Mouse (Mus musculus) gastrocnemius, postnatal 25 days (tissue): ENCODE data around the gene Hnf1b. TPM values are rescaled to one million over a fixed set of nuclear protein-coding genes. Genes with fewer than 3 reads are reported as not detected.

ENCODE experiments used
- DNase-seq: peaks from one replicate; pipeline ENCODE4 v3.0.0; 2022
- long read RNA-seq, 2 experiments: library from polyadenylated mRNA; stranded (forward); transcript quantifications; one replicate each; pipeline ENCODE4 v2.0.0; 2021
- total RNA-seq, 2 experiments: library from RNA; stranded (reverse); gene quantifications; 1 replicate in 1 of 2; 2 replicates in 1 of 2; pipeline ENCODE4 v1.2.3; 2021

Gene Hnf1b
- not detected for total RNA-seq
- long read RNA-seq, experiment 1, result 0 reads
- long read RNA-seq, experiment 2, result 0 reads

DNA sequence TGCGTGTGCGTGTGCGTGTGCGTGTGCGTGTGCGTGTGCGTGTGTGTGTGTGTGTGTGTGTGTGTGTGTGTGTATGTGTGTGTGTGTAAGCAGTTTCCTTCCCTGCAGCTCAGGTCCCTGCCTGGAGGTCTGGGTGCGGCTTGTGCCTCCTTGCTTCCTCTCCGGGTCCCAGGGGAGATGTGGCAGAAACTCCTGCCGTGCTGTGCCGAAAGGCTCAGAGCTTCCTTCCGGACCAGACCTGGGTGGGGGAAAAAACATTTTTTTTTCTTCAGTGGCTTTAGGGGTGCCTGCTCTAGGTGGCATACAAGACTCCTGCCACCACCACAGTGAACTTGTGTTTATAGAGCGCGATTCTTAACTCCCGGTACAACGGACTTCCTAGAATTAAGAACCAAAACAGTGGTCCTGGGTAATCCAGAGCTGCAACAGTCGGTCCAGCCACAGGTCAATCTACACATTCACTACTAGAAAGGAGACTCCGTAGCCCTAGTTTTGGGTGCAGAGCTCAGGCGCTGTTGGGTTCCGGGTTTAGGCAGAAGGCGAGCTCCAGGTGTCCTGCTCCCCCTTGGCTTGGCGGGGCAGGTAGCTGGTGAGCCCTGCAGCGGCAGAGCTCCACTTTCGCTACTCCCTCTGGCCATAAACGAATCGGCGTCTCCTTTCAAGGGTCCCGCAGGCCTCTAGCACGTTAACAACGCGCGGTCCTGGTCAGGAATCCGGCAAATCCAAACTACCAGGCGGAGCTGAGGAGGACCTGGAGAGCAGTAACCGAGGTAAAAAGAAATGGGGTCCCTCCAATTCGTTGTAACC is at the start of gene Hnf1b:
Hnf1b (plus strand) TSS at position 535 of the 807 bp plus-strand sequence.
- no peak for DNase-seq

- DNase-seq, result no peak
These were observed 47.7 kb upstream of the Hnf1b start for GRCm38 (mm10) chr11:83802166-83802565.

- no peak for DNase-seq
These were observed 47.3 kb upstream of the Hnf1b start for GRCm38 (mm10) chr11:83802581-83802980.

- no peak for DNase-seq
These were observed 39.4 kb upstream of the Hnf1b start for GRCm38 (mm10) chr11:83810441-83810840.

- no peak for DNase-seq
These were observed 34.7 kb upstream of the Hnf1b start for GRCm38 (mm10) chr11:83815191-83815590.

- DNase-seq, result no peak
These were observed 34.2 kb upstream of the Hnf1b start for GRCm38 (mm10) chr11:83815628-83816027.

DNA sequence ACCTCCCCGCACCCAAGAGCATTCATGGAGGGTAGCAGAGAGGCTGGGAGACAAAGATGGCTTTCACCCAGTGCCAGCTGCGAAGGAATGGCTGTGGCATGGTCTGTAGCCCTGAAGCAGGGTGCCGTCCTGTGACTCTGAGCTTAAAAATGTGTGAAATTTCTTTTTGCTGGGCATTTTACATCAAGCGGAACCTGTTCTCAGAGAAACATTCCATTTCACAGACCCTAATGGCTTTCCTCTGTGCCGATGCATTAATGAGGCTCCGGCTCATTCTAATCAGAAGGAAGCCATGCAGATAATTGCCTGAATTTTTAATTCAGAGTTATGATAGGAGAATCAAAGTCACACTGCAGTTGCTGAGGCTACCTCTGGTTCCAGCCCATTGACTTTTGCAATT is 32.8 kb upstream of the Hnf1b start:
- DNase-seq, result no peak

- DNase-seq, result no peak
These were observed 31.9 kb upstream of the Hnf1b start for GRCm38 (mm10) chr11:83817994-83818393.

DNA sequence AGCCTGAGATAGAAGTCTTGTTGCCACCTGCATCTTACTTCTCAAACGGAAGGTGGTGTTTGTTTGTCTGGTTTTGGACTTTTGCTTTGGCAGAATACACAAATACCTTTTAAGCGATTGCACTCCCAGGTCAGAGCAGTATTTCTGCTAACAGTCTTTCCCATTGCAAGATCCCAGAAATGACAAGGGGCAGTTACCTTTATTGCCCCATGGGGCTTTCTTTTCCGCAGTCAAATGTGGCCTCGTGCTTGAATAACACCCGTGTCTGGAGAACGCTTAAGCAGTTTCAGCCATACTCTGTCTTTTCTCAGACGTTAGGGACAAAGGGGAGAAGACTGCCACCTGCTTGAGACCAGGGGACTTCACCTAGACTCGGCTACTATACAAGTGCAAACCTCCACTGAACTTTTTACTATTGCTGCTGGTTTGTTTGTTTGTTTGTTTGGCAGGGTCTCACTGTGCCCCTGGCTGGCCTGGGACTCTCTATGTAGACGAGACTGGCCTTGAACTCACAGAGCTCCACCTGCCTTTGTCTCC is 31.2 kb upstream of the Hnf1b start:
- DNase-seq, result no peak

- DNase-seq, result no peak
These were observed 29.9 kb upstream of the Hnf1b start for GRCm38 (mm10) chr11:83819806-83820483.

DNA sequence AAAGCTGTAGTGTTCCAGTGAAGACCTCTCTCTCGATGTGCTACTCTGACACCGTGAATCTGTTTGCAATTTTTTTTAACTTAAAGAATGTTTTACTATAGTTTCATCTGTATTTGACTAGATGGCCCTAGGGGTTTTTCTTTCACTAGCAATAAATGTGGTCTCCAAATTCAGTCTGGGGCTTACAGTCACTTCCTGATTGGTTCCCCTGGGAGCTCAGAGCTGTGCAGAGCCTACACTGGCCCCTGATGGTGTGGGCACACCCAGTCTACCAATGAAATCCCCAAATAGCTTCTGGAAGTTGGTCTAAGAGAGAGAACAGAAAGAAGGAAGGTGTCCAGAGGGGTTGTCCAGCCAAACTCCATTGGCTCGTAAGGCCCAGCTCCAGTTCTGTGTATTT is 23.7 kb upstream of the Hnf1b start:
- DNase-seq, result no peak

GRCm38 (mm10) chr11:83828553-83829142 is 21.2 kb upstream of the Hnf1b start:
- no peak for DNase-seq

DNA sequence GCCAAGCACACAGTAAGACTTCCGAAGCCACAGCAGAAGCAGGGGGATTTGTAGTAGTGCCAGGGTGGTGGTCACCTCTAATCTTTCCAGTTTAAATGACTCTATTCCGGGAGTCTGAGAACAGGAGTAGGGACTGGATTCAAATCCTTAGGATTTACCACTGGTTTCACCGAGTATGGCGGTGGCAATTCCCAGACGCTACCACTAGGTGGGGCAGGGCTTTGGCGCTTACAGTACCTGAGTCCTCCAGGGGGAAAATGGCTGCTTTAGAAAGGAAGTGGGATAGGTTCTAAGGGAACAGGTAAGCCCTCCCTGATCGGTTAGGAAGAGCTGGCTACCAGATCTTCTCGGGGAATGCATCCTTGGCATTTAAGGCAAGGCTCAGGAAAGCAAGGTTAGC is 17.5 kb upstream of the Hnf1b start:
- no peak for DNase-seq

DNA sequence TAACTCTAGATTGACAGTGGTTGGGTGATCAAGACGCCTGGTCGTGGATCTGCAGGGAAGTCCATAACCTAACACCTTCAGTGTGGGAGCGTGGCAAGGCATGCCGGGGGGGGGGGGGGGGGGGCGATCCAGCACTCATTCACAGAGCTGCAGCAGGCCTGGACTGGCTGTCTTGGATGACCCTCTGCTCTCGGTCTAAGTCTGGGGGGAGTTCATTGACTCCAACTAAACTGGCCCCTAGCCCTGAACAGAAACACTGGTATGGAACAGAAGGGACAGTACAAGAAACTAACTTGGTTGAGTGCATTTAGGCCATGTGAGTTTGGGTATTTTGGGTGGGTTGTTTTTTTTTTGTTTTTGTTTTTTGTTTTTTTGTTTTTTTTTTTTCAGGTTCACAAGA is 16.3 kb upstream of the Hnf1b start:
- DNase-seq, result no peak

DNA sequence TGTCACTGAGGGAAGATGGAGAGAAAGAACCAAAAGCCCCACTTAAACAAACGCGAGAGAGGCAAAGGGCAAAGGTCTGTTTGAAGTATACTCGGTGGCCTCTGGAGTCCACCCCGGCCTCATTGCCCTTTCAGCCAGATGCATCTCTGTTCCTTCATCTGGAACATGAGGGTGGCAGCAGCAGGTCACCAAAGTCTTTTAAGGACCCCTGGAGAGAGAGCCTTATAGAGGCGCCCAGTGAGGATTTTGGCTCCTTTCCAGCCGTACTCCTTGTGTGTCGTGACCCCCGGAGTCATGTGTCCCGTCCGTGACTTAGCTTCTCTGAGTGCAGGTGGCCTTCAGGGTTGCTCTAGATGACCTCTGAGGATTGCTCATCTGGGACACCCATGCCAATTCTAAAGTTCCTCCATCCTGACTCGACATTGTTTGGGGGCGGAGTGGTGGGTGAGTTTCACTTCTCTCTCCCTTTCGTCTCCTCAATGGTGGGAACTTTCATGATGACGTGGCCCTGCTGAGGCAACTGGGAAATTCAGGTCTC is 15.8 kb upstream of the Hnf1b start:
- DNase-seq, result no peak

DNA sequence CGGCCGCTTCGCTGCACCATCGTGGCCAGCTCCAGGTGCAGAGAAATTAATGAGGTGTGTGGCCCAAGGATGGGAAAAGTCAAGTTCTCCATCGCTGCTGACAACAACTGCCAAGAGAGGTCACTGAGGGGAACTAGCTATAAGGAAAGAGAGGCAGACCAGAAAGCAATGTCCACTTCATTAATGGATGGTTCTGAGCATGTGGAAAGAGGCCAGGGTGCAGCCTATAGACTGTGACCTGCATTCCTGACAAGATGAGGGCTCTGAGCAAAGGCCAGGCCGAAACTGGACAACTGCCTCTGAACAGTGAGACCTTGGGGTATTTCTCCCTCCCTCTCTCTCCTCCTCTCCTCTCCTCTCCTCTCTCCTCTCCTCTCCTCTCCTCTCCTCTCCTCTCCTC is 10.4 kb upstream of the Hnf1b start:
- no peak for DNase-seq

DNA sequence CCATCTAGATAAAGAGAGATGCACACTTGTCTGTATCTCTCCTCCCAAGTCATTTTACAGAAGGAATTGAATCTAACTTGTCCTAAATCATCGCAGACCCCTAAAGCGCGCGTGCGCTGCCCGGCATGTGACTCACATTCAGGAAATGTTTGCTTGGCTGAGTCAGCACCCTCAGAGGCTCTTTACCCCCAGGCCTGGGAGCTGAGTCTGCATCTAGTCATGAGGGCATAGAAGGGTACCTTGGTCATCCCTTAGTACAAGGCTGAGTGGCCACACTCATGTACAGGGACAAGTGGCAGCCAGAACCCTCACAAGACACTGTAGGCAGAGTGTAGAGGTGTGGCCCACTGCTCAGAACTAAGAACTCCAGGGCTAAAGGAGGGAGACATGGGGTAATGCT is 6.3 kb upstream of the Hnf1b start:
- DNase-seq, result no peak

DNA sequence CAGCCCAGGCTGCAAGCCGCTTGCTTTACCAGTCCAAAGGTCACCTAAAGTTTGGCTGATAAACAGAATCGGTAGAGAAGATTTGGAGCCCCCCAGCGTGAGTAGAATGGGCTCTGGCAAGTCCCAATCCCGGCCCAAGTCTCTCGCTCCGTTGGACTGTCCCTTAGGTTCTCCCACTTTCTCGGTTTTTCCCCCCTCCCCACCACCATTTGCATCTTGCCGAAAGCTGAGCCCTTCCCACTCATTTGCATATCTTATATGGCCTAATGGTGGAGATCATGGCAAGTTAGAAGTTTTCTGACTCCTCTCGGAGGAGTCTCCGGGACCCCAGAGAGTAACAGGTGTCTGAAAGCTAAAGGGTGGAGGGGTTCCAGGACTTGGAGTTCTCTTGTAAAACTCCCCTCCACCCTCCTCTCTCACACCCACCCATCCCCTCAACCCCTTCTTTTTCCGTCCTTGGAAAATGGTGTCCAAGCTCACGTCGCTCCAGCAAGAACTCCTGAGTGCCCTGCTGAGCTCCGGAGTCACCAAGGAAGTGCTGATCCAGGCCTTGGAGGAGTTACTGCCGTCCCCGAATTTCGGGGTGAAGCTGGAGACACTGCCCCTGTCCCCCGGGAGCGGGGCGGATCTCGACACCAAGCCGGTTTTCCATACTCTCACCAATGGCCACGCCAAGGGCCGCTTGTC is 866 bp downstream of the Hnf1b start:
- DNase-seq, result no peak

- DNase-seq, result no peak
These were observed 1.6 kb downstream of the Hnf1b start for GRCm38 (mm10) chr11:83851273-83852015.

GRCm38 (mm10) chr11:83852016-83852355 is 2.1 kb downstream of the Hnf1b start:
- no peak for DNase-seq

DNA sequence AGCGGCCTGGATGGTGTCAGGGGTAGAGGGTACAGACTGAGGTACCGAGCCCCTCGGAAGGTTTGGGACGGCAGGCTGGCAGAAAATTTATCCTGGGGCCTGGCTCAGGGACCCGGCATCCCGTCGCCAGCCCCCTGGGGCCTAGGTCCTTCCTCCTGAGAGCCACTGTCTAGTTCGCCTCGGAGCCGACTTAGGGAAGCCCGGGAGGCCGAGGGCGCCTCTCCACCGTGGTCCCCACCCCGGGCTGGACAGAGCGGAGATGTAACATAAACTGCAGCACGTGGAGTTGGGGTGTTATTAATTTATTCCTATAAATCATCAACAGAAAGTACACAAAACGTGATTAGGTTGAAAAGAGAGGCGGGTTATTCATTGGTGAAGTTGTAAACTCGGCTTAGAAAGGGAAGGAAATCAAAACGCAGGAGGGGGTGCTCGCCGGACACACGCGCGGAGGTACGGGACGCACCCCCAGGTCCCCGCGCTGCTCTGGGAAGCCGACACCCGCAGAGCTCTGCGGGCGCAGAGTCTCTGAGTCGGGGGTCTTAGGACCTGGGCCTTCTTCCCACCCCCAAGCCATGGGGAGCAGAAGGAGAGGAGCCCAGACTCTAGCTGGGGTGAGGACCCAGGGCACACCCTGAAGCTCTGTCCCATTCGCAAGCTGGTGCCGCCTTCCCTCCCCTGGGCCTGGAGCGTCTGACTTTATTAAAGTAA is 2.8 kb downstream of the Hnf1b start:
- DNase-seq, result no peak
